8 mouse cellular contexts compared by ENCODE assay signal in the genomic region with DNA sequence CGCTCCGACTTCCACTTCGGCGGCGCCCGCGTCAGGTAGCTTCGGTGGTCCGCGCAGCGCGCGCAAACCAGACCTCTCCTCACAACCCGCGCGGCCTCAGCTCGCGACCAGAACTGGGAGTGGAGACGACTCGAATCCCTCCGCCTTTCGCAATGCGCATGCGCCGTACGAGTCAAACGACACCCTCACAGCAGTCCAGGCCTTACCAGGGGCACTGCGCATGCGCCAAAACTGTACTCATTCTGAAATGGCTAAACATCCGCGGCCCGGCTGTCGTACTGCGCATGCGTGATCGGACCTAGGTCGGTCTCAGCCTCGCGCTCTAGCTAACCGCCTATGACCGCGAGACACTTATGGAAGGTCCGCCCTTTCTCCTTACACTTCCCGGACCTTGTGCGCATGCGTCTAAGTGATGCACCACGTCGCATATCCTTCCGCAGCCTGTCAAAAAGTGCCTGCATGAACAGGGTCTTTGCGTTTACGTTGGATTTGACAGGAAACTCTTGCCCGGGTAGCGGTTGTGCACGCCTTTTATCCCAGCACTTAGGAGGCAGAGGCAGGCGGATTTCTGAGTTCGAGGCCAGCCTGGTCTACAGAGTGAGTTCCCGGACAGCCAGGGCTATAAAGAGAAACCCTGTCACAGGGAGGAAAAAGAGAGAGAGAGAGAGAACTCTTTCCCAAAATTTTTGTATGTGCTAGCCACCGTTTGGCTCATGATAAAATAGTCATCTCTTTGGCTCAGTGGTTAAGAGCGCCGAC. TPM values are rescaled to one million over a fixed set of nuclear protein-coding genes. Genes with fewer than 3 reads are reported as not detected.
DNase-seq lines count a peak whose midpoint lies in the region; ATAC-seq and TF ChIP-seq lines count a peak whose summit lies in the region.

A gene (minus strand): TSS at position 165 of the 759 bp plus-strand sequence.

- TF ChIP-seq RAD21 in MEL (IDR thresholded peaks at IDR 0.05; ENCODE audit: low read depth, low read length) = no peak

- peak within 1 kb of the TSS; percentile 86 for H3K27ac ChIP-seq in MEL (ENCODE audit: control insufficient read depth, low read depth, low read length)
- H3K27ac ChIP-seq in cerebellum, adult 2 months (ENCODE audit: insufficient read depth, low read length) = peak within 1 kb of the TSS; percentile 45
- H3K27ac ChIP-seq in forebrain, postnatal 0 days (ENCODE audit: low read depth, low read length) = peak within 1 kb of the TSS; percentile 99
- H3K27ac ChIP-seq in lung, embryonic 15.5 days = peak within 1 kb of the TSS; percentile 98

- ATAC-seq in forebrain, postnatal 0 days = peak; percentile 97
- peak; percentile 97 for ATAC-seq in lung, embryonic 15.5 days (ENCODE audit: borderline replicate concordance, extremely low read depth, low FRiP score, low TSS enrichment)

- no peaks in the 10 kb centered on the region for H3K9me3 ChIP-seq in MEL (replicated peaks; ENCODE audit: insufficient read depth, low read length)
- no peaks in the 10 kb centered on the region for H3K9me3 ChIP-seq in forebrain, postnatal 0 days (ENCODE audit: low read length)
- H3K9me3 ChIP-seq in lung, embryonic 15.5 days = no peaks in the 10 kb centered on the region

- DNase-seq in MEL (ENCODE audit: low read depth, low spot score) = peak; percentile 100
- DNase-seq in cerebellum, adult 2 months = peak; percentile 100
- peak; percentile 100 for DNase-seq in forebrain, postnatal 0 days
- peak; percentile 100 for DNase-seq in heart, postnatal 4 days
- DNase-seq in layer of hippocampus, adult 8-10 months (ENCODE audit: low spot score in 2 of 2) = peak; percentile 100
- DNase-seq in ovary, adult 18-20 months (ENCODE audit: low spot score) = peak; percentile 100
- DNase-seq in thymus, postnatal 0 days (ENCODE audit: low spot score) = peak; percentile 100

- peaks cover 21 to 41% of the 10 kb centered on the region in 2 experiments for H3K36me3 ChIP-seq in MEL (ENCODE audit: control insufficient read depth in 1 of 2, insufficient read depth in 2 of 2, low read length in 2 of 2)
- peaks cover 15% of the 10 kb centered on the region for H3K36me3 ChIP-seq in forebrain, postnatal 0 days (ENCODE audit: insufficient read depth)
- peaks cover 25% of the 10 kb centered on the region for H3K36me3 ChIP-seq in lung, embryonic 15.5 days

- under 1% methylated on average over 60 of the region's 60 CpGs for WGBS in cerebellum, adult 2 months
- WGBS in forebrain, postnatal 0 days = 2% methylated on average over 60 of the region's 60 CpGs
- under 1% methylated on average over 60 of the region's 60 CpGs for WGBS in lung, embryonic 15.5 days

- H3K27me3 ChIP-seq in MEL (ENCODE audit: control insufficient read depth in 1 of 2, insufficient read depth in 2 of 2, low read length in 2 of 2) = no peaks in the 10 kb centered on the region
- H3K27me3 ChIP-seq in cerebellum, adult 2 months (ENCODE audit: control insufficient read depth, insufficient read depth, low read length) = no peaks in the 10 kb centered on the region
- no peaks in the 10 kb centered on the region for H3K27me3 ChIP-seq in forebrain, postnatal 0 days (ENCODE audit: insufficient read depth, low read length)
- no peaks in the 10 kb centered on the region for H3K27me3 ChIP-seq in lung, embryonic 15.5 days

- peak within 1 kb of the TSS; percentile 70 to 74 for H3K4me3 ChIP-seq in MEL (ENCODE audit: control insufficient read depth in 1 of 2, insufficient read depth in 1 of 2, low read depth in 2 of 2, low read length in 2 of 2)
- H3K4me3 ChIP-seq in cerebellum, adult 2 months (replicated peaks; ENCODE audit: insufficient read depth, low read depth, low read length) = peak within 1 kb of the TSS; percentile 71
- H3K4me3 ChIP-seq in forebrain, postnatal 0 days (ENCODE audit: low read depth, low read length) = peak within 1 kb of the TSS; percentile 90
- peak within 1 kb of the TSS; percentile 79 for H3K4me3 ChIP-seq in lung, embryonic 15.5 days

- peak; percentile 60 to 93; a peak in 3 of 4 replicates for TF ChIP-seq POLR2A in MEL (IDR thresholded peaks at IDR 0.05; ENCODE audit: control insufficient read depth in 1 of 2, insufficient read depth in 1 of 2, low read depth in 1 of 2, low read length in 2 of 2, poor library complexity in 1 of 2)
- peak; percentile 83 for TF ChIP-seq POLR2A in cerebellum, adult 2 months (IDR thresholded peaks at IDR 0.05; ENCODE audit: borderline replicate concordance, insufficient read depth, low read length)

- H3K4me2 ChIP-seq in forebrain, postnatal 0 days (ENCODE audit: low read depth) = peak within 1 kb of the TSS; percentile 85
- H3K4me2 ChIP-seq in lung, embryonic 15.5 days = peak within 1 kb of the TSS; percentile 82

- no peak for TF ChIP-seq CTCF in MEL (IDR thresholded peaks at IDR 0.05 in 2 of 3, conservative IDR thresholded peaks at IDR 0.05 in 1 of 3; ENCODE audit: control insufficient read depth in 1 of 3, insufficient read depth in 1 of 3, low read depth in 2 of 3, low read length in 3 of 3, poor library complexity in 1 of 3, severe bottlenecking in 1 of 3)
- TF ChIP-seq CTCF in cerebellum, adult 2 months (IDR thresholded peaks at IDR 0.05; ENCODE audit: borderline replicate concordance, insufficient read depth, low read depth, low read length) = no peak
- no peak for TF ChIP-seq CTCF in forebrain, postnatal 0 days (IDR thresholded peaks at IDR 0.05; ENCODE audit: low read depth)

- peaks cover 5 to 19% of the 10 kb centered on the region in 2 experiments; a peak in 3 of 4 replicates for H3K4me1 ChIP-seq in MEL (ENCODE audit: control insufficient read depth in 1 of 2, insufficient read depth in 2 of 2, low read length in 2 of 2)
- 0 out of 2 replicates have a peak, but pooled peaks cover 2% of the 10 kb centered on the region for H3K4me1 ChIP-seq in cerebellum, adult 2 months (ENCODE audit: control insufficient read depth, insufficient read depth, low read length)
- H3K4me1 ChIP-seq in forebrain, postnatal 0 days (ENCODE audit: insufficient read depth) = peaks cover 14% of the 10 kb centered on the region
- peaks cover 20% of the 10 kb centered on the region for H3K4me1 ChIP-seq in lung, embryonic 15.5 days

- no peak; a peak in 1 of 4 replicates for TF ChIP-seq EP300 in MEL (IDR thresholded peaks at IDR 0.05; ENCODE audit: low read depth in 1 of 2, low read length in 2 of 2)

- peak within 1 kb of the TSS; percentile 84 for H3K9ac ChIP-seq in MEL (ENCODE audit: control insufficient read depth, low read depth, low read length, poor library complexity, severe bottlenecking)
- peak within 1 kb of the TSS; percentile 80 for H3K9ac ChIP-seq in forebrain, postnatal 0 days
- H3K9ac ChIP-seq in lung, embryonic 15.5 days = peak within 1 kb of the TSS; percentile 90

- peaks cover 39% of the 10 kb centered on the region for H3K79me2 ChIP-seq in MEL (ENCODE audit: control insufficient read depth, insufficient read depth, low read length, poor library complexity)

TF ChIP-seq in MEL, 35 proteins besides CTCF, POLR2A, EP300 and RAD21 (continues in another document):
- TF ChIP-seq MAX (IDR thresholded peaks at IDR 0.05; ENCODE audit: low read length) (peak; percentile 74; the same call in 1 of the 2 replicates), JUND (IDR thresholded peaks at IDR 0.05; ENCODE audit: low read depth, low read length) (no peak), NELFE (IDR thresholded peaks at IDR 0.05; ENCODE audit: low read depth, low read length) (peak; percentile 97), USF1 (IDR thresholded peaks at IDR 0.05; ENCODE audit: low read depth, low read length) (no peak), KAT2A (conservative IDR thresholded peaks at IDR 0.05; ENCODE audit: low read depth, low read length) (peak; percentile 83), SMC3 (IDR thresholded peaks at IDR 0.05; ENCODE audit: low read depth, low read length) (no peak), ELF1 (IDR thresholded peaks at IDR 0.05; ENCODE audit: low read depth, low read length) (peak; percentile 65), GATA1 (IDR thresholded peaks at IDR 0.05; ENCODE audit: low read depth, low read length) (no peak), SIN3A (IDR thresholded peaks at IDR 0.05; ENCODE audit: low read length) (peak; percentile 67), E2F4 (IDR thresholded peaks at IDR 0.05; ENCODE audit: borderline replicate concordance, low read depth, low read length) (peak; percentile 69; the same call in 1 of the 2 replicates), ZMIZ1 (IDR thresholded peaks at IDR 0.05; ENCODE audit: low read depth, low read length) (peak; percentile 94), TCF12 (IDR thresholded peaks at IDR 0.05; ENCODE audit: low read depth, low read length) (peak; percentile 65; the same call in 1 of the 2 replicates), MXI1 (IDR thresholded peaks at IDR 0.05; ENCODE audit: low read depth, low read length) (peak; percentile 55), ETS1 (IDR thresholded peaks at IDR 0.05; ENCODE audit: low read depth, low read length) (no peak), MEF2A (IDR thresholded peaks at IDR 0.05; ENCODE audit: extremely low read depth, insufficient replicate concordance, low read depth, low read length, poor library complexity, severe bottlenecking) (no peak), POLR2AphosphoS2 (IDR thresholded peaks at IDR 0.05; ENCODE audit: low read length) (peak; percentile 95), MAFK (IDR thresholded peaks at IDR 0.05; ENCODE audit: borderline replicate concordance, low read depth, low read length) (no peak), TBP (IDR thresholded peaks at IDR 0.05; ENCODE audit: low read depth, low read length) (peak; percentile 96), NRF1 (IDR thresholded peaks at IDR 0.05; ENCODE audit: insufficient read depth, low read depth, low read length, poor library complexity, severe bottlenecking) (peak; percentile 90), MYC (IDR thresholded peaks at IDR 0.05; ENCODE audit: low read depth, low read length) (peak; percentile 76), MYB (IDR thresholded peaks at IDR 0.05; ENCODE audit: low read depth, low read length) (no peak), MAZ (IDR thresholded peaks at IDR 0.05; ENCODE audit: low read depth, low read length) (no peak; the same call in 1 of the 2 replicates), CHD2 (IDR thresholded peaks at IDR 0.05; ENCODE audit: low read length) (peak; percentile 68)

RNA-seq across cellular contexts. Expression of the gene that starts here (rescaled TPM):
- total RNA-seq in MEL (2012; rRNA removed) = 260 and 272 TPM in 2 replicates
- 1,000 to 10,000 TPM in 1 of 2 experiments, 100 to 1,000 TPM in 1; 588 to 1,478 TPM for polyA plus RNA-seq in MEL (2012; ENCODE audit: insufficient read depth in 1 of 2, insufficient read length in 2 of 2, low read depth in 1 of 2, low replicate concordance in 2 of 2, missing spikeins in 1 of 2)
- 807 and 849 TPM in 2 replicates for polyA plus RNA-seq in cerebellum, adult 2 months (2012; rRNA removed)
- total RNA-seq in forebrain, postnatal 0 days (2014; rRNA removed) = 247 and 310 TPM in 2 replicates
- 116 and 124 TPM in 2 replicates for polyA plus RNA-seq in forebrain, postnatal 0 days (2015; fragmentation: Nextera tagmentation; extraction: Ambion mirVana)
- total RNA-seq in heart, postnatal 4 days (2021) = 100 to 1,000 TPM; 203 to 223 TPM
- 100 to 1,000 TPM; 387 to 503 (median 439) TPM for total RNA-seq in layer of hippocampus, adult 8-10 months (2022)
- 224 and 229 TPM in 2 replicates for polyA plus RNA-seq in lung, embryonic 15.5 days (2015; fragmentation: Nextera tagmentation; extraction: Ambion mirVana)
- polyA plus RNA-seq in thymus, postnatal 0 days (2015; fragmentation: Nextera tagmentation; extraction: Ambion mirVana) = 198 and 222 TPM in 2 replicates

Comparison
In these comparisons a context has a peak if more than half of its experiments do, and no peak if none do; other contexts are left out.
1. Peak in every context shown above with its lines: DNase-seq, ATAC-seq, H3K4me3 ChIP-seq and H3K27ac ChIP-seq.
2. H3K27ac ChIP-seq: peak in every context shown above with its lines; median percentile 99 in forebrain, postnatal 0 days; 98 in lung, embryonic 15.5 days; 86 in MEL; 45 in cerebellum, adult 2 months.